Mouse (Mus musculus) ovary, postnatal 36 days (tissue): ENCODE measurements around the gene Unc45a.

Experiments
- DNase-seq: peaks from one replicate; pipeline ENCODE4 v3.0.0; 2022; ENCODE audit warnings: low spot score, mixed read lengths

The Unc45a gene

GRCm38 (mm10) chr7:80368009-80368408, 27.2 kb upstream of the Unc45a start:
- DNase-seq, result no peak

- DNase-seq, result no peak
Measured at GRCm38 (mm10) chr7:80367232-80367631, 26.4 kb upstream of the Unc45a start.

- DNase-seq, result peak; percentile 45
Measured at GRCm38 (mm10) chr7:80365759-80366158, 25.0 kb upstream of the Unc45a start.

- DNase-seq, result no peak
Measured at GRCm38 (mm10) chr7:80360435-80360834, 19.6 kb upstream of the Unc45a start.

- DNase-seq, result no peak
Measured at GRCm38 (mm10) chr7:80358039-80358438, 17.2 kb upstream of the Unc45a start.

GRCm38 (mm10) chr7:80357156-80357555, 16.4 kb upstream of the Unc45a start:
- DNase-seq, result no peak

GRCm38 (mm10) chr7:80356351-80356750, 15.5 kb upstream of the Unc45a start:
- no peak for DNase-seq

- no peak for DNase-seq
Measured at GRCm38 (mm10) chr7:80352920-80353319, 12.1 kb upstream of the Unc45a start.

GRCm38 (mm10) chr7:80350808-80351207, 10.0 kb upstream of the Unc45a start:
- no peak for DNase-seq

GRCm38 (mm10) chr7:80347670-80348586, 7.1 kb upstream of the Unc45a start:
- DNase-seq, result no peak

GRCm38 (mm10) chr7:80346830-80347229, 6.0 kb upstream of the Unc45a start:
- no peak for DNase-seq

GRCm38 (mm10) chr7:80346173-80346572, 5.4 kb upstream of the Unc45a start:
- no peak for DNase-seq

GRCm38 (mm10) chr7:80343270-80344018, 2.6 kb upstream of the Unc45a start:
- DNase-seq, result no peak

GRCm38 (mm10) chr7:80342858-80343257, 2.1 kb upstream of the Unc45a start, which contains the start of gene Hddc3:
TSS of gene Hddc3 (plus strand) at chr7:80343104.
- DNase-seq, result peak; percentile 92

GRCm38 (mm10) chr7:80341793-80342192, 988 bp upstream of the Unc45a start:
- DNase-seq, result no peak

- peak; percentile 98 for DNase-seq
Measured at GRCm38 (mm10) chr7:80339793-80340628, 794 bp downstream of the Unc45a start.

- no peak for DNase-seq
Measured at GRCm38 (mm10) chr7:80339371-80339770, 1.4 kb downstream of the Unc45a start.

- DNase-seq, result no peak
Measured at GRCm38 (mm10) chr7:80336932-80337331, 3.9 kb downstream of the Unc45a start.

- no peak for DNase-seq
Measured at GRCm38 (mm10) chr7:80334848-80335247, 6.0 kb downstream of the Unc45a start.

GRCm38 (mm10) chr7:80331433-80331832, 9.4 kb downstream of the Unc45a start:
- DNase-seq, result no peak

- DNase-seq, result no peak
Measured at GRCm38 (mm10) chr7:80330278-80330677, 10.5 kb downstream of the Unc45a start.

- DNase-seq, result no peak
Measured at GRCm38 (mm10) chr7:80326076-80326475, 14.7 kb downstream of the Unc45a start.
